Mouse (Mus musculus) heart, adult 2 months (tissue): ENCODE results near the gene Emc8.

Source experiments
- CTCF ChIP-seq: fragments of 200-600 bp; IDR thresholded peaks from 2 replicates; pipeline ENCODE4 v1.8.1; 2022; ENCODE audit warnings: antibody characterized with exemption, mild to moderate bottlenecking, moderate library complexity
- EP300 ChIP-seq: fragments of 200-500 bp; IDR thresholded peaks from 2 replicates; pipeline ENCODE4 v1.6.1; 2011; ENCODE audit warnings: low read depth, low read length, control low read depth; ENCODE audit not compliant: insufficient read depth
- POLR2A ChIP-seq: fragments of 200-500 bp; IDR thresholded peaks from 2 replicates; pipeline ENCODE4 v1.6.1; 2011; ENCODE audit warnings: mild to moderate bottlenecking, low read depth, low read length, control low read depth; ENCODE audit not compliant: insufficient read depth

- TF ChIP-seq POLR2A (no peak), CTCF (peak; percentile 99), EP300 (peak; percentile 73; the same call in 1 of the 2 replicates)
These were observed 10.1 kb upstream of the Emc8 start for GRCm38 (mm10) chr8:120678447-120678846.
